Mouse (Mus musculus): ENCODE measurements at regions not wholly inside any gene's neighbourhood (a gene's known extent, or its start where the extent isn't known, plus 50 kb on each side); places are given as distances from the start of the nearest gene placed in this dataset.
A peak's percentile ranks its signal among the peaks of the same experiment; 100 is the strongest.

- Histone ChIP-seq H3K4me1 (replicated peaks; ENCODE audit: control insufficient read depth, insufficient read depth, low read length) (no peaks in the 10 kb centered on the region), H3K4me3 (ENCODE audit: low read depth, low read length) (no peak overlapping the region), H3K9ac (ENCODE audit: low read depth, low read length) (no peak overlapping the region), H3K36me3 (ENCODE audit: control insufficient read depth, insufficient read depth) (no peaks in the 10 kb centered on the region), H3K27me3 (replicated peaks; ENCODE audit: control insufficient read depth, insufficient read depth, low read length) (no peaks in the 10 kb centered on the region), H3K4me2 (replicated peaks; ENCODE audit: low read depth) (no peak overlapping the region), H3K9me3 (ENCODE audit: control insufficient read depth) (no peaks in the 10 kb centered on the region), H3K27ac (ENCODE audit: low read depth, low read length) (no peak overlapping the region)
- no peak for ATAC-seq
- WGBS: 68% methylated on average over 1 of the region's 1 CpGs
- TF ChIP-seq CTCF (IDR thresholded peaks at IDR 0.05; ENCODE audit: low read depth): no peak
Observed at GRCm38 (mm10) chr2:11914782-11915181, 137.1 kb downstream of the Ankrd16 start.

GRCm38 (mm10) chr2:11917373-11917772 is 139.7 kb downstream of the Ankrd16 start:
- TF ChIP-seq CTCF (IDR thresholded peaks at IDR 0.05; ENCODE audit: low read depth): no peak
- H3K4me3 ChIP-seq (ENCODE audit: low read depth, low read length): no peak overlapping the region

GRCm38 (mm10) chr2:11918070-11918469 is 140.4 kb downstream of the Ankrd16 start:
- H3K27ac ChIP-seq (ENCODE audit: low read depth, low read length): no peak overlapping the region
- H3K36me3 ChIP-seq (ENCODE audit: control insufficient read depth, insufficient read depth): no peaks in the 10 kb centered on the region
- H3K9ac ChIP-seq (ENCODE audit: low read depth, low read length): no peak overlapping the region
- no peak overlapping the region for H3K4me3 ChIP-seq (ENCODE audit: low read depth, low read length)
- no peaks in the 10 kb centered on the region for H3K9me3 ChIP-seq (ENCODE audit: control insufficient read depth)
- H3K4me1 ChIP-seq (replicated peaks; ENCODE audit: control insufficient read depth, insufficient read depth, low read length): no peaks in the 10 kb centered on the region
- H3K4me2 ChIP-seq (replicated peaks; ENCODE audit: low read depth): no peak overlapping the region
- no peak for ATAC-seq
- TF ChIP-seq CTCF (IDR thresholded peaks at IDR 0.05; ENCODE audit: low read depth): no peak
- 74% methylated on average over 5 of the region's 5 CpGs for WGBS
- H3K27me3 ChIP-seq (replicated peaks; ENCODE audit: control insufficient read depth, insufficient read depth, low read length): no peaks in the 10 kb centered on the region

More at GRCm38 (mm10) chr2:11917373-11917772, 139.7 kb downstream of the Ankrd16 start:
- ATAC-seq: no peak
- Histone ChIP-seq H3K4me1 (replicated peaks; ENCODE audit: control insufficient read depth, insufficient read depth, low read length) (no peaks in the 10 kb centered on the region), H3K9me3 (ENCODE audit: control insufficient read depth) (no peaks in the 10 kb centered on the region), H3K27me3 (replicated peaks; ENCODE audit: control insufficient read depth, insufficient read depth, low read length) (no peaks in the 10 kb centered on the region), H3K4me2 (replicated peaks; ENCODE audit: low read depth) (no peak overlapping the region), H3K9ac (ENCODE audit: low read depth, low read length) (no peak overlapping the region), H3K36me3 (ENCODE audit: control insufficient read depth, insufficient read depth) (no peaks in the 10 kb centered on the region), H3K27ac (ENCODE audit: low read depth, low read length) (no peak overlapping the region)

GRCm38 (mm10) chr2:11960777-11961176 is 183.1 kb downstream of the Ankrd16 start:
- 35% methylated on average over 3 of the region's 3 CpGs for WGBS
- peak; percentile 88 for ATAC-seq
- TF ChIP-seq CTCF (IDR thresholded peaks at IDR 0.05; ENCODE audit: low read depth): no peak

GRCm38 (mm10) chr2:11965374-11965773 is 187.7 kb downstream of the Ankrd16 start:
- H3K27me3 ChIP-seq (replicated peaks; ENCODE audit: control insufficient read depth, insufficient read depth, low read length): no peaks in the 10 kb centered on the region
- 41% methylated on average over 3 of the region's 3 CpGs for WGBS

More at GRCm38 (mm10) chr2:11960777-11961176, 183.1 kb downstream of the Ankrd16 start:
- H3K9me3 ChIP-seq (ENCODE audit: control insufficient read depth): no peaks in the 10 kb centered on the region
- no peak overlapping the region for H3K9ac ChIP-seq (ENCODE audit: low read depth, low read length)
- no peaks in the 10 kb centered on the region for H3K27me3 ChIP-seq (replicated peaks; ENCODE audit: control insufficient read depth, insufficient read depth, low read length)
- no peaks in the 10 kb centered on the region for H3K36me3 ChIP-seq (ENCODE audit: control insufficient read depth, insufficient read depth)
- no peak overlapping the region for H3K27ac ChIP-seq (ENCODE audit: low read depth, low read length)
- no peaks in the 10 kb centered on the region for H3K4me1 ChIP-seq (replicated peaks; ENCODE audit: control insufficient read depth, insufficient read depth, low read length)
- no peak overlapping the region for H3K4me3 ChIP-seq (ENCODE audit: low read depth, low read length)
- H3K4me2 ChIP-seq (replicated peaks; ENCODE audit: low read depth): no peak overlapping the region

GRCm38 (mm10) chr2:11967001-11967400 is 189.3 kb downstream of the Ankrd16 start:
- no peak overlapping the region for H3K4me2 ChIP-seq (replicated peaks; ENCODE audit: low read depth)
- H3K27me3 ChIP-seq (replicated peaks; ENCODE audit: control insufficient read depth, insufficient read depth, low read length): no peaks in the 10 kb centered on the region
- no peaks in the 10 kb centered on the region for H3K4me1 ChIP-seq (replicated peaks; ENCODE audit: control insufficient read depth, insufficient read depth, low read length)
- no peak overlapping the region for H3K9ac ChIP-seq (ENCODE audit: low read depth, low read length)
- no peak overlapping the region for H3K27ac ChIP-seq (ENCODE audit: low read depth, low read length)
- no peaks in the 10 kb centered on the region for H3K9me3 ChIP-seq (ENCODE audit: control insufficient read depth)
- H3K4me3 ChIP-seq (ENCODE audit: low read depth, low read length): no peak overlapping the region
- no peak for TF ChIP-seq CTCF (IDR thresholded peaks at IDR 0.05; ENCODE audit: low read depth)
- ATAC-seq: no peak
- 73% methylated on average over 2 of the region's 2 CpGs for WGBS
- no peaks in the 10 kb centered on the region for H3K36me3 ChIP-seq (ENCODE audit: control insufficient read depth, insufficient read depth)

More at GRCm38 (mm10) chr2:11965374-11965773, 187.7 kb downstream of the Ankrd16 start:
- no peak overlapping the region for H3K4me2 ChIP-seq (replicated peaks; ENCODE audit: low read depth)
- no peak overlapping the region for H3K9ac ChIP-seq (ENCODE audit: low read depth, low read length)
- no peaks in the 10 kb centered on the region for H3K9me3 ChIP-seq (ENCODE audit: control insufficient read depth)
- TF ChIP-seq CTCF (IDR thresholded peaks at IDR 0.05; ENCODE audit: low read depth): no peak
- no peak overlapping the region for H3K27ac ChIP-seq (ENCODE audit: low read depth, low read length)
- no peak for ATAC-seq
- H3K36me3 ChIP-seq (ENCODE audit: control insufficient read depth, insufficient read depth): no peaks in the 10 kb centered on the region
- H3K4me3 ChIP-seq (ENCODE audit: low read depth, low read length): no peak overlapping the region
- no peaks in the 10 kb centered on the region for H3K4me1 ChIP-seq (replicated peaks; ENCODE audit: control insufficient read depth, insufficient read depth, low read length)

GRCm38 (mm10) chr2:11971972-11972371 is 194.3 kb downstream of the Ankrd16 start:
- Histone ChIP-seq H3K9me3 (ENCODE audit: control insufficient read depth) (no peaks in the 10 kb centered on the region), H3K36me3 (ENCODE audit: control insufficient read depth, insufficient read depth) (no peaks in the 10 kb centered on the region), H3K27ac (ENCODE audit: low read depth, low read length) (no peak overlapping the region), H3K9ac (ENCODE audit: low read depth, low read length) (no peak overlapping the region), H3K4me3 (ENCODE audit: low read depth, low read length) (no peak overlapping the region), H3K4me1 (replicated peaks; ENCODE audit: control insufficient read depth, insufficient read depth, low read length) (no peaks in the 10 kb centered on the region), H3K4me2 (replicated peaks; ENCODE audit: low read depth) (no peak overlapping the region), H3K27me3 (replicated peaks; ENCODE audit: control insufficient read depth, insufficient read depth, low read length) (no peaks in the 10 kb centered on the region)
- no peak for ATAC-seq
- TF ChIP-seq CTCF (IDR thresholded peaks at IDR 0.05; ENCODE audit: low read depth): no peak
- 91% methylated on average over 5 of the region's 5 CpGs for WGBS

All from intestine, postnatal 0 days (tissue).